Mouse (Mus musculus): ENCODE data around the gene Cdk19.

Cdk19 gene

DNA sequence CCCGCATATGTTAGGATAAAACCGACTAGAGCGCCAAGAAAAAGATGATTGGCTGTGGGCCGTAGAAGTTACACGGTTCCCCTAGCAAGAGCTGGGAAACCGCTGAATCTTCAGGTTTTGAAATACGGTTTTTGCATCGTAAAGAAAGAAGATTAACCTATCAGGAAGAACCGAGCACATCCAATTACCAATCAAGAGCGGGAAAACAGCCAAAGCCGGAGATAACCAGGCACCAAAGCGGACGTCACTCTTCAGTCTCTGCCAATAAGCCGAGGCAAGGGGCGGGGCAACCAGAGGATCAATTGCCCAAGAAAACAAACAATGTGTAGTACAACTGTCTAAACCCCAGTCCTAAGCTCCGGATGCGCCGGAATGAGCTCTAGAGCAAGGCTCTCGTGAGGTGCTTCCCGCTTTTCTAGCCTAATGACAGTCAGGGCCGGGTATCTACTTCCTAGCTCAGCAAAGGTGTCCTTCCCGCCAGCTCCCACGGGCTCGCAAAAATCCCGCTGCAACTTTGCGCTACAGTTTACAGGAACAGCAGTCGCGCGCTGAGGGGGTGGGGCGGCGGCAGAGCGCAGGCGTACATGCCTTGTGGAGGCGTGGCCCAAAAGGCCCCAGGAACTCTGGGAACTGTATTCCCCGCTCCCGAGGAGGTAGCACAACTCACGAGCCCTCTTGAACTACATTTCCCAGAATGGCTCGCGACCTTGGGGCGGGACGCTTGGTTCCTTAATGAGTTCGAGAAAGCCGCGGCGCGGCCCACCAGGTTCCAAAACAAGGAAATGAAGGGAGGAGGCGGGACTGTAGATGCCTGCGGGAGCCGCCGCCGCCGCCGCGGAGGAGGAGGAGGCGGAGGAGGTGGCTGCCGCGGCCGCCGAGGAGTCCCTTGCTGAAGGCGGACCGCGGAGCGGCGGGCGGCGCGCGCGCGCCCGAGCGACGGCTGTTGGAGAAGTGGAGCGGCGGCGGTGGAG, 9.5 kb downstream of the Cdk19 start:
- in situ Hi-C loops (cut with MboI; ENCODE audit: low sequenced_read_pairs) = no loop called here

DNA sequence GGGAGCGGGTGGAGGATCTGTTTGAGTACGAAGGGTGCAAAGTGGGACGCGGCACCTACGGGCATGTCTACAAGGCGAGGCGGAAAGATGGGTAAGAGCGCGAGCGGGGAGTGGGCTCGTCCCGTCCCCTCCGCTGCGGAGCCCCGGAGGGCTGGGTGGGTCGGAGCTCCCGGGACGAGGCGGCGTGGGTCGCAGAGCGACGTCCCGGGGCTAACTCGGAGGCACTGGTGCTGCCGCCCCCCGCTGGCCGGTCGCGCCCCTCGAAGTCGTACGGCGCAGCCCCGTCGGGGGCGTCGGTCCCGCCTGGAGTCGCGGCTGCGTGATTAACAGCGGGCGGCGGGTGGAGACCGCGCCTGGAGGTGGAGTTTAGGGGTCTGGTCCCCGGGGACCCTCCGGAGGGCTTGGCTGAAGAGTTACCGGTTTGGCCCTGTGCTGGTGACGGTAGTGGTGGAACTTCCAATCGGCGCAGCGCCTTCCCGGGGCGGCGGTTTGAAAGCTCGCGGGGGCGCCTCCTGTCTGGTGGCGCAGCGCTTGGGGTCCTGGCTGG, 10.3 kb downstream of the Cdk19 start:
- in situ Hi-C loops (cut with MboI; ENCODE audit: low sequenced_read_pairs) = no loop called here

DNA sequence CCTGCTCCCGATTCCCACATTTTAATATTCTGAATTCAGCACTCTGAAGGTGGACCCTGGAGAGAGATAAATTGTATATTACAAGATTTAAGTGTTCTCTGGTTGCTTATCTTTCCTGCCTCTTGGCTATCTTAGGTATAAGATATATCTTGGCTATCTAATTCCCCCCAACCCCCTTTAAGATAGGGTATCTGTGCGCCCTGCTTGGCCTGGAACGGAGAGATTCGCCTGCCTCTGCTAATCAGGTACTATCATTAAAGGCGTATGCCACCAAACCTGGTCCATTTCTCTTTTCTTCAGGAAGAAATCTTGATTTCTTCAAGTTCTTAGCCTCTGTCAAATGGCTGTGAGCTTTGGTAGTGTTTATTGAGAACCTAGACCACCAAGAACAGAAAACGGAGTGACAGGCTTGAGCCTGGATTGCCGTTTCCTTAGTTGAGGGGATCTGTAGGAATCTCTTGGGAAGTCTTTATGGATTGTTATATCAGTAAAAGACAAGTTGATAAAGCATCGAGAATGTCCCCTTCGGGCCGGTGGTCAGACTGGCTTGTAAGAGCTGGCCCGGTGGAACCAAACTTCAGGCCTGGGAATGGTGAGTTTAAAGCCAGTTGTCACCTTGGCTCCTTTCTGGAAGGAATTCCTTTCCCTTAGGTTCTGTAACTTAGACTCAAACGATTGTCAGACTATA, 11.0 kb downstream of the Cdk19 start:
- in situ Hi-C loops (cut with MboI; ENCODE audit: low sequenced_read_pairs) = no loop called here

DNA sequence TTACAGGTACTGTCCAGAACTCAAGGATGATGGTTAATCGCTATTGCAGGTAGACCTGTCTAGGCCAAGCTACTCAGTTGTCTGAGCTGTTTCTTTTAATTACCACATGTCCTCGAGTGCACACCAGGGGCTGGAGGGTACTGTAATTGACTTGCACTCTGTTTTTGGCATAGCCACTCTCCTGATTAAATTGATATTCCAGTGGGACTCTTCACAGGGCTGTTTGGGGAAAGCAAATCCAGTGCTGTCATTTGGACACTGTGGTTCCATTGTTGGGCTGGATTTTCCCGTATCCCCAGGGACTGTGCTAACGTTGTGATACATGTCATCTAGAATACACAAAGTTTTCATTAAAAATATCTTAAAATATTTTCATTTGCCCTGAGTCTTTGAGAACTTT, 11.8 kb downstream of the Cdk19 start:
- in situ Hi-C loops (cut with MboI; ENCODE audit: low sequenced_read_pairs) = no loop called here

DNA sequence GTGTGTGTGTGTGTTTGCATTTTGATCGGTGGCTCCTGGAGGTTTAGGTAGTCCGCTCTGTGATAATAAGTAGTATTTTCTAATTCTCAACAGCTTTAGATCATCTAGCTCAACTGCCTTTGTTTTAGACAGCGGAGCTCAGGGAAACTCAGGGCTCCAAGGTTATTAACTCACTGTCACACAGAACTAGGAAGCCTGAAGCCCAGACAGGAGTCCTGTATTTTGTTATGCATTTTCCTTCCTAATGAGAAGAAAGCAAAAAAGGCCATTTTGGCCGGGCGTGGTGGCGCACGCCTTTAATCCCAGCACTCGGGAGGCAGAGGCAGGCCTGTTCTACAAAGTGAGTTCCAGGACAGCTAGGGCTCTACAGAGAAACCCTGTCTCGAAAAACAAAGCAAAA, 14.7 kb downstream of the Cdk19 start:
- in situ Hi-C loops (cut with MboI; ENCODE audit: low sequenced_read_pairs) = no loop called here

DNA sequence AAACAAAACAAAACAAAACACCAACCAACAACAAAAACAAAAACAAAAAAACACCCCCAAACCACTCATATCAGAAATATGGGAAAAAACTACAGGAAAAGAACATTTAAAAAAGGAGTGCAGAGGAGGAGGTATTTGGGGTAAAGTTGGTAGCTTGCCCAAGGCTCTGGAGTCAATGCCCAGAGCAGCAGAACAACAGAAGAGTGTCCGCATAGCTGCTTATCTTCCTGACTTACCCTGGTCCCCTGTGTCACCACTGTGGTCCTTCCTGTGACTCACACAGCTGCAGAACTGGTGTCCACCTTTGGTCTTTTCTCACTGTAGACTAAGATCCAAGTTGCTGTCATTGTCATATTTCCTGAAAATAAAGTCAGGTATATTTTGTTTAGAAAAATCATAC, 15.2 kb downstream of the Cdk19 start:
- in situ Hi-C loops (cut with MboI; ENCODE audit: low sequenced_read_pairs) = no loop called here

DNA sequence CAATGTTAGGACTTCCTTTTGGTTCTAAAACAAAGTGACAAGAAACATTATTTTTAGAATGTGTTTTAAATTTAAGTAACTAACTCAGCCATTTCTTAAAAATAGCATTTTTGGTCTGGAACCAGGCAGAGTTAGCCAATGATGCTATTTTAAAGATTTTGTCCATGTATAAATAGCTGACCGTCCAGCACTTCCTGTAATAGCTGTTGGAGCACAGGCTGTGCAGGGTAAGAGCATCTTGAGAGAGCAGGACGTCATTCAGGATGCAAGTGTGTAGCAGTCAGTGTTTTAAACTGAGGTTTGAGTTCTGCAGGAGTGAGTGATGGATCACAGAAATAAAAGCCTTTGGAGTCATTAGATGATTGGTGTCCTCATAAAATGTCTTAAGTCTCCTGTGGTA, 18.8 kb downstream of the Cdk19 start:
- in situ Hi-C loops (cut with MboI; ENCODE audit: low sequenced_read_pairs) = no loop called here

DNA sequence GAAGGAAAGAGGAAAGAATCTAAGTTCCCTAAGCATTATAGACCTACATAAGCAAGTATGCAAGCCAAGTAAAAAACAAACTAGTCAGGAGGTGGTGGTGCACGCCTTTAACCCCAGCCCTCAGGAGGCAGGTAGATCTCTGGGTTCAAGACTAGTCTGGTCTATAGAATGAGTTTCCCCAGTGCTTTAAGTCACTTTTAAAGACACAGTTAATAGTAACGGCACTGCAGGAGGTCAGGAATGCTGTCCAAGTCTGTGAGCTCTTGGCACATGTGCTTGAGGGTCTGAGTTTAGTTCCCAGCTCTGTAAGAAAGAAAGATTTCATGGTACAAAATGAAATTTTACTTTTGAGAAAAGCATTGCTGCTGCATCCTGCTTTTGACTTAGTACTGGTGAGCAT, 19.8 kb downstream of the Cdk19 start:
- in situ Hi-C loops (cut with MboI; ENCODE audit: low sequenced_read_pairs) = no loop called here

DNA sequence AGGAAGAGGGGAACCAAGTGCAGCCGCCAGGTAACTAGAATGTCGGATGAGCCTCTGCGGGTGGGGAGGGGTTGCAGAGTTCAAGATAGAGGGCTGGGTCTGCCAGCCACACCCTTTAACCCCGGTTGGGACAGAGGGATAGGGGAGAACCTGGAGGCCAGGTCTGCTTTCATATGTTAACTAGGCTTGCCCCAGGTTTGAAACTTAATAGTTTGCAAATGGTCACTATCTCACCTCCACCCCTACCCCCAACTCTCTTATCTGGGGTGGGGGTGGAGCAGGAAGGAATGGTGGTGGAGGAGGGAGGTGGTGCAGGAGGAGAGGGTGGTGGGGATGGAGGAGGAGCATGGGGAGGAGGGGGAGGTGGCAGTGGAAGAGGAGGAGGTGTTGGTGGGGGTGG, 23.6 kb downstream of the Cdk19 start:
- in situ Hi-C loops (cut with MboI; ENCODE audit: low sequenced_read_pairs) = no loop called here

DNA sequence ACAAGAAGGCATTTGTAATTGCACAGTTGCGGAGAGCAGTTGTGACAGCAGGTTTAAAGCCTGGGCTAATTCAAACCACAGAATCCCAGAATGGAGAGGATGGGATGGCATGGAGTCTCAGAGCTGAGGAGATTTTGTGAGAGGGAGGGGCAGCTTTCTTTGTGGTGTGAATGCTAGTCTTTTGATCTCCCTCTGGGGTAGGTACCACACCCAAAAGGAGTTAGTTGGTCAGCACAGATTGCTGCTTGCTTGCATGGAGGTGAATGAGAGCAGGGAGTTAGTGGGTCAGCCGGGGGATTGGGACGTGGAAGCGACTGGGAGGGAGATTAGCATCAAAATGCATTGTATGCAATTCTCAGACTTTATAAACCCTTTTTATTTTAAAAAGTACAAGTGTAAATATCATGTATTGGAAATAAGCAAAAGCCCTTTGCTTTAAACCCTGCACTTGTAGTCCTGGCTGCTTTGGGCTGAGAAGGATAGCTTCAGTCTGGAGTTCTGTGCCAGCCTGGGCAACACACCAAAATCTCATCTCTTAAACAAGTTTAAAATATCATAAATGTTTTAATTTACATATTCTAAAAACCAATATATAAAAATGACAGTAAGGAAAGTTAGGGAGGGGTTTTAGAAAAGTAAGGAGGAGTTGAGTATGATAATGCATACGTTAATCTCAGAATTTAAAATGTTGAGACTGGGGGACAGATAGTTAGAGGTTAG, 25.4 kb downstream of the Cdk19 start:
- in situ Hi-C loops (cut with MboI; ENCODE audit: low sequenced_read_pairs) = no loop called here

DNA sequence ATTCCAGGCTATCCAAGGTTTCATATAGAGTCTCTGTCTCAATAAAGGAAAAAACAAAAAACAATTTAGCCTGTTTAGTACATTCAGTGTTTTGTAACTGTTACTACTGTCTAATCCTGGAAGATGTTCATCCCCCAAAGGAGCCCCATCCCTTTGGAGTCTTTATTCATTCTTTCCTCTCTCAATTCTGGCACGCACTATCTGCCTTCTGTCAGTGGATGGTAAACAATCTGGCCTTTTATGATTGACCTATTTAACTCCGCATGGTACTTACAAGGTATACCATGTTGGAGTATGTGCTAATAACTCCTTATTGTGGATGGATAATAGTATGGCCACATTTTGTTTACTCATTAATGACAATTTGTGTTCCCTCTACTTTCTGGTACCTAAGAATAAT, 26.6 kb downstream of the Cdk19 start:
- in situ Hi-C loops (cut with MboI; ENCODE audit: low sequenced_read_pairs) = no loop called here

DNA sequence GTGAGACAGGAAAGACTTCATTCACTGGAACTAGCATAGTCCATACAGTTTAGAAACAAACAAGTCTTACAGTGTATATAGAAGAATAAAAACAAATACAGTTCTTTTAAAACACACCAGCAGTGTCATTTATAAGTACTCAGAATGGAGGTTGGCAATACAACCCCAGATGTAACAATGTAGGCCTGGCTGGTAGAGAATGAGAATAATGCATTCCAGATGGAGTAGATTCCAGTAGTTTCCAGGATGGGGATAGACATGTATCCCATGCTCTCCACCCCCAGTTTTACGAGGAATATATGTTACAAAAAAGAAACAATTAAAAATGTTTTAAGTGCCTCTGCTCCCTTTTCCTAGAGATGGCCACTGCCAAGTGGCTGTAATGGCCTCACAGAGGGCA, 29.2 kb downstream of the Cdk19 start:
- in situ Hi-C loops (cut with MboI; ENCODE audit: low sequenced_read_pairs) = no loop called here

DNA sequence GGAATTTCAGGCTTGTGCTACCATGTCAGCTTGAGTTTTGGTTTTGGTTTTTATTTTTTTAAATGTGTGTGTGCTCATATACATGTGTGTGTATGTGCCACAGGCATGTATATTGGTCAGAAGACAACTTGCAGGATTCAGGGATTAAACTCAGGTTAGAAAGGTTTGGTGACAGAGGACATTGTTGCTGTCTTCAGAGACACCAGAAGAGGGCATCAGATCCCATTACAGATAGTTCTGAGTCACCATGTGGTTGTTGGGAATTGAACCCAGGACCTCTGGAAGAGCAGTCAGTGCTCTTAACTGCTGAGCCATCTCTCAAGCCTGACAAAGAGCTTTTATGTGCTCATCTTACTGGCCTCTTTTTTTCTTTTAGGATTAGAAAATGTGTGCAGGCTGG, 30.8 kb downstream of the Cdk19 start:
- in situ Hi-C loops (cut with MboI; ENCODE audit: low sequenced_read_pairs) = no loop called here

DNA sequence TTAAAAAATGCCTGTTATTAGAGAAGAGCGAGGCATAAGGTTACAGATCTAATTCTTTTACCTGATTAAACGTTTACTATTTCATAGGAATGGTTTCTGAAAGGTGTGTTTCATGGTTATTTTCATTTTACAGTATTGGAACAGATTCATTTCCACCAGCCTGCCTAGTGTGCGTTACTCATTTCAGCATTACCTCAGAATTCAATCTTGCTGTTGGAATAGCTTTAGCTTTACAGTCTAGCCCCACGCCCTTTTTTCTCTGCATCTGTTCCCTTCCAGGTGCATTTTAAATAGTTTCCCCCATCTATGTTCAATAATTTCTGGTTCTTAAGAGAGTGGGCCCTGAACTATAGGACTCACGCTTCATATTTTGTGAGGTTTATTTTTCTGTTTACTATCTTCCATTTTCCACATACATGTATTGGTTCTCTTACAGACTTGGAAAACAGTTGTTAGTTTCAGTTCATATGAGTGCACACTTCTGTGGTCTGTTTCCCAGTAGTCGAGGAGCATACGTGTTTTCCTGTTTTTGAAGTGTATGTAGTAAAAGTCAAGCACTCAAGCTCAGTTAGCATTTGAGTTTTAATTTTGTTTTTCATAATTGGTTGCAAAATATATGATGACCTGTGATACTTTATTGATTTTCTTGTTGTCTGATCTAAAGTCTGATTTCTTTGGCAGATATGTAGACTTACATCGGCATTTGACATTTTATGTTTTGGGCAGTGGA, 32.0 kb downstream of the Cdk19 start:
- in situ Hi-C loops (cut with MboI; ENCODE audit: low sequenced_read_pairs) = no loop called here

DNA sequence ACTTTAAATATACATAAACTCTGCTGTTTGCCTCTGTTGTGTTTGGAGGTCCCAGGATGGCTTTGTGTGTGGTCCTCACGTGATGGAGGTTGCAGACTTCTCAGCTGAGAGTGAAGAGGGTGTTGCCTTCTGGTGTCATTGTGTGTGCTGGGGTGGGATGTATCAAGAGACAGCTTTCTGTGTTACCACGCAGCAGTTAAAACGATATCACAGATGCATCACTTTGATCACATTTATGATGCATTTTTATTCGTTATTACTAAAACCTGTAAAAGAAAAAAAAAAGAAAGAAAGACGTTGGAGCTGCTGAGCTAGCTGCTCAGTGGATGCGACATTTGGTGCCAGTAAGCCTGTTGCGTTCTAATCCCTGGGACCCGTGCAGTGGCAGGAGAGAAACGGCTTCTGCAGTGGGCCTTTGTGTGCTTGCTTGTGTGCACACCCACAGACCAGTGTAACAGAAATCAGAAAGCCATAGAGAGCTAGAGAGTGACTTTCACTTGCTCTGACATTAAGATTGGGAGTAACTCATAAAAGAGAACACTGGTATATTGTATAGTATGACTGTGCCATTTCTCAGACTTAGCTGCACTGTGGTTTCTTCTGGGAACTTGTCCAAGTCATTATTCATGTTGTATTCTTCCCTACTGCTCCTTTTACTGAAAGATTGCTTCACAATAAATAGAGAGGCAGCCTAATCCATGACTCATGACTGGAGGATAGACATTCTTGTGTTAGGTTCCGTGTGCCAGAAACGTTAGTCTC, 32.7 kb downstream of the Cdk19 start:
- in situ Hi-C loops (cut with MboI; ENCODE audit: low sequenced_read_pairs) = no loop called here

DNA sequence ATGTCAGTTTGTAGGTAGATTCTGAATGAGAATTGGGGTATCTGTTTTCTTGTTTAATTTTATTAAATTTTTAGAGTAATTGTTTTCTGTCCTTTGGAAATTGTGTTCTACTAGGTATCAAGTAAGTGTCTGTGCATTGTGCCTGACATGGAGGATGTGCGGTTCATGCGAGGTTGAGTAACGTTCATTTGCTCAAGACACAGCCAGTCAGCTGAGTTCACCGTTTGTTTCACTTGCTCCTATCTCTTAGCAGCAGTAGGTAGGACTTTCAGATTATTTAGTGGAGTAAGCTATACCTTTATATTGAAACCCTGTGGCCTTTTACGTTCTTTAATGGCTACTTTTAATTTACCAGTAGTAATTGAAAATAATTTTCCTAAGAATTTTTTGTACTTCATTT, 34.4 kb downstream of the Cdk19 start:
- in situ Hi-C loops (cut with MboI; ENCODE audit: low sequenced_read_pairs) = no loop called here

DNA sequence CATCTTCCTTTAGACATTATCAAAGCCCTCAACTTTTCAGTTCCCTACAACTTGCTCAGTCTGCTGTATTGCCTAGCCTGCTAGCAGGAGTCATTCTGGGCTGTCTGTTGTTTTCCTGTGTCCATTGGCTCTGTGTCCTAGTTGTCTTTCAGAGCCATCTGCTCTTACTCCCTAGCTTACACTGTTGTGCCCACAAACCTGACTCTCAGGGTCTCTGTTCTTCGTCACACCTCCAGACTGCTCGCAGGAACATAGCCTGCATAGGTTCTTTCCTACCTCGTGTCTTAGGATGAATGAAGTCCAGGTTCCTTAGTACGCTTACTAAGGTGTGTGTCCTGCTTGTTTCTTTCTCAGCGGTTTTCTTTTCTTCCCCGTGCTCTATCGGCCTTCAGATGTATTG, 35.5 kb downstream of the Cdk19 start:
- in situ Hi-C loops (cut with MboI; ENCODE audit: low sequenced_read_pairs) = no loop called here

DNA sequence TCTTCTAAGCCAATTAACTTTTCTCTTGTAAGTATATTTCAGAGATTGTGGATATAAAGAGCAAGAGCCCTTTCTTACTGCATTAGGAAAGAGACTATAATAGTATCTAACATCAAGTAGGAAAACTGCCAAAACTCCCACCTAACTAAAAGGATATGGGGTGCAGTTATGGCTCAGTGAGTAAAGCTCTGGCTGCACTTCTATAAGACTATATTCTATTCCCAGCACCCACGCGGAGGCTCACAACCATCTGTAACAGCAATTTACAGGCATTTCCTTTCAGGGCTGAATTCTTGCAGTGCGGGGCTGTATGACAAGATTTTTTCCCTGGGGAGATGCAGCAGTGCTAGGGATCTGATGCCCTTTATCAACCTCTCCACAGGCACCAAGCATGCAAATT, 36.9 kb downstream of the Cdk19 start:
- in situ Hi-C loops (cut with MboI; ENCODE audit: low sequenced_read_pairs) = no loop called here

DNA sequence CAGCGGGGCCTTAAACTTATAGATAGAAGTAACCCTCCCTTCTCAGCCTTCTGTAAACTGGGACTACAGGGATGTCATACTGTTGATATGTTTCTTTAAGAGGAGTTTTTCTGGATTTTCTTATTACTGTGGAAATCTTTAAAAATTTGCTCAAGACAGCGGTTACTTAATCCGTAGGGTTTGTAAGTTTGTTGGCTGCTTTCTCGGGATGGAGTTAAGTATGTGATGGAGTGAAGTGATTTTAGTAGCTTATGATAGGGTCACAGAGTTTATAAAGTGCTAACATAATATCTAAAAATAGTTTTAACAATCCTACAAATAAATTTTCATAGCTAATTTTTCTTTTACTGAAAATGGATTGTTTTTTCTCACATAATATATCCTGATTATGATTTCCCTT, 38.9 kb downstream of the Cdk19 start:
- in situ Hi-C loops (cut with MboI; ENCODE audit: low sequenced_read_pairs) = no loop called here

DNA sequence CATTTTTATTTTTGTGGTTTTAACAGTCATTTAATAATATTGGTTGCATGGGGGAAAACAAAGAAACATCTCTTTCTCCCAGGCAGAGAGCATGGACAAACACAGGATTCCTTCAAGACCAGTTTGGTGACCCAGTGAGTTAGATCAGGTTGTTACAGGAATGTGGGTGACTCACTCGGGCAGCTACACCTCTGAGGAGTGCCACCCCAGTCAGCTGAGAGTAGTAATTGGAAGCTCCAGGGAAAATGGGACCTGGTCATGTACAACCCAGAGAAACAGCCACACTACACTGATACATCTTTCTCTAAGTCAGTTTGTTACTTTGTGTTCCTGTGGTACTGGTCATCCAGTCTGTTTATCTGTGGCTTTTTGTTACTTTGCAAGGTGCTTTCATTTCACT, 40.3 kb downstream of the Cdk19 start:
- in situ Hi-C loops (cut with MboI; ENCODE audit: low sequenced_read_pairs) = no loop called here
